Mouse (Mus musculus) forebrain, postnatal 0 days (tissue): Measurements from ENCODE around the gene Slc12a4. TPM values are rescaled to one million over a fixed set of nuclear protein-coding genes. Genes with fewer than 3 reads are reported as not detected.
A peak's percentile ranks its signal among the peaks of the same experiment; 100 is the strongest.

ENCODE experiments used
- ATAC-seq: fragments of 200-750 bp; cut with Nextera tagmentation; 2 replicates; pipeline ENCODE4 v1.8.0; 2017; ENCODE audit warnings: mild to moderate bottlenecking, moderate library complexity
- DNase-seq: peaks from one replicate; pipeline ENCODE4 v3.0.0-alpha.2; 2015
- H3K27ac ChIP-seq: fragments of 300-500 bp; sonication (generic); 2 replicates; pipeline ENCODE4 v1.5.1; 2014; ENCODE audit warnings: low read depth, mild to moderate bottlenecking, antibody characterized with exemption, low read length, moderate library complexity, mixed read lengths
- H3K27me3 ChIP-seq: fragments of 300-500 bp; sonication (generic); 2 replicates; pipeline ENCODE4 v1.6.1; 2014; ENCODE audit warnings: mild to moderate bottlenecking, low read length, mixed read lengths; ENCODE audit not compliant: insufficient read depth
- H3K36me3 ChIP-seq: fragments of 300-500 bp; sonication (generic); 2 replicates; pipeline ENCODE4 v1.6.1; 2014; ENCODE audit warnings: mild to moderate bottlenecking, moderate library complexity; ENCODE audit not compliant: insufficient read depth
- H3K4me1 ChIP-seq: fragments of 300-500 bp; sonication (generic); 2 replicates; pipeline ENCODE4 v1.6.1; 2014; ENCODE audit warnings: antibody characterized with exemption; ENCODE audit not compliant: insufficient read depth
- H3K4me2 ChIP-seq: fragments of 300-500 bp; sonication (generic); 2 replicates; pipeline ENCODE4 v1.6.1; 2014; ENCODE audit warnings: low read depth, mild to moderate bottlenecking, moderate library complexity
- H3K4me3 ChIP-seq: fragments of 300-500 bp; sonication (generic); 2 replicates; pipeline ENCODE4 v1.5.1; 2014; ENCODE audit warnings: low read depth, low read length, mixed read lengths
- H3K9ac ChIP-seq: fragments of 300-500 bp; sonication (generic); 2 replicates; pipeline ENCODE4 v1.6.1; 2014; ENCODE audit warnings: mild to moderate bottlenecking
- H3K9me3 ChIP-seq: fragments of 300-500 bp; sonication (generic); 2 replicates; pipeline ENCODE4 v1.6.1; 2016; ENCODE audit warnings: low read length
- CTCF ChIP-seq: sonication (generic); IDR thresholded peaks from 2 replicates; pipeline ENCODE4 v1.5.1; 2016; ENCODE audit warnings: antibody characterized with exemption, control low read depth, low read depth
- WGBS: fragments of 180-500 bp; shearing (Covaris S2); extraction: QIAGEN DNeasy Blood & Tissue Kit; methylation state at CpG from one replicate; pipeline ENCODE4 v1.1.7; 2014; 5-methylcytosine and 5-hydroxymethylcytosine counted together
- polyA plus RNA-seq: library from polyadenylated mRNA; unstranded; fragments of >200 nt; fragmentation: Nextera tagmentation; extraction: Ambion mirVana; gene quantifications from 2 replicates; pipeline ENCODE4 v1.2.1, GENCODE M21; 2015
- total RNA-seq: library from RNA; depleted of rRNA; stranded (reverse); fragments of >200 nt; gene quantifications from 2 replicates; pipeline ENCODE4 v1.2.3, GENCODE M21; 2014

Slc12a4 gene
- total and polyA plus RNA-seq, 2 experiments from 2014 or later: 12.1 to 12.4 TPM

GRCm38 (mm10) chr8:105935105-105935504 is 30.8 kb downstream of the Slc12a4 start:
- H3K27ac ChIP-seq: no peak overlapping the region
- no peaks in the 10 kb centered on the region for H3K27me3 ChIP-seq
- 90% methylated on average over 6 of the region's 6 CpGs for WGBS
- peaks cover 20% of the 10 kb centered on the region for H3K36me3 ChIP-seq
- H3K9ac ChIP-seq: no peak overlapping the region
- ATAC-seq (no peak), DNase-seq (no peak)
- H3K4me1 ChIP-seq: peaks cover 6% of the 10 kb centered on the region; the same call in 1 of the 2 replicates
- TF ChIP-seq CTCF: no peak
- no peaks in the 10 kb centered on the region for H3K9me3 ChIP-seq
- no peak overlapping the region for H3K4me3 ChIP-seq
- no peak overlapping the region for H3K4me2 ChIP-seq

GRCm38 (mm10) chr8:105933762-105934161 is 32.1 kb downstream of the Slc12a4 start, which contains the start of gene Ctrl:
TSS of gene Ctrl (minus strand) at chr8:105933862.
- ATAC-seq: no peak
- no peak within 1 kb of the TSS for H3K27ac ChIP-seq
- peaks cover 6% of the 10 kb centered on the region; the same call in 1 of the 2 replicates for H3K4me1 ChIP-seq
- no peak within 1 kb of the TSS for H3K4me3 ChIP-seq
- H3K27me3 ChIP-seq: no peaks in the 10 kb centered on the region
- no peak for TF ChIP-seq CTCF
- DNase-seq: no peak
- no peak within 1 kb of the TSS for H3K9ac ChIP-seq
- peaks cover 26% of the 10 kb centered on the region for H3K36me3 ChIP-seq
- 91% methylated on average over 2 of the region's 2 CpGs for WGBS
- no peaks in the 10 kb centered on the region for H3K9me3 ChIP-seq
- H3K4me2 ChIP-seq: no peak within 1 kb of the TSS

- Histone ChIP-seq H3K27ac (no peak overlapping the region), H3K36me3 (peaks cover 26% of the 10 kb centered on the region), H3K9me3 (no peaks in the 10 kb centered on the region), H3K4me2 (no peak overlapping the region), H3K4me3 (no peak overlapping the region), H3K9ac (no peak overlapping the region), H3K27me3 (no peaks in the 10 kb centered on the region), H3K4me1 (no peaks in the 10 kb centered on the region; the same call in 1 of the 2 replicates)
- no peak for ATAC-seq
- TF ChIP-seq CTCF: no peak
- 91% methylated on average over 11 of the region's 11 CpGs for WGBS
- DNase-seq: no peak
Measured at GRCm38 (mm10) chr8:105932525-105932924, 33.4 kb downstream of the Slc12a4 start.

- no peak for DNase-seq
- no peak overlapping the region for H3K27ac ChIP-seq
- 91% methylated on average over 3 of the region's 3 CpGs for WGBS
- no peak for ATAC-seq
- H3K4me3 ChIP-seq: no peak overlapping the region
- no peaks in the 10 kb centered on the region for H3K4me1 ChIP-seq
- H3K27me3 ChIP-seq: no peaks in the 10 kb centered on the region
- H3K9ac ChIP-seq: no peak overlapping the region
- no peak overlapping the region for H3K4me2 ChIP-seq
- TF ChIP-seq CTCF: no peak
- peaks cover 26% of the 10 kb centered on the region for H3K36me3 ChIP-seq
- H3K9me3 ChIP-seq: no peaks in the 10 kb centered on the region
Measured at GRCm38 (mm10) chr8:105931271-105931670, 34.6 kb downstream of the Slc12a4 start.

GRCm38 (mm10) chr8:105930602-105931001 is 35.3 kb downstream of the Slc12a4 start:
- Histone ChIP-seq H3K4me2 (no peak overlapping the region), H3K36me3 (peaks cover 30% of the 10 kb centered on the region), H3K27ac (0 out of 2 replicates have a peak overlapping the region, but pooled peaks have one; percentile 40), H3K4me3 (no peak overlapping the region), H3K27me3 (no peaks in the 10 kb centered on the region), H3K9me3 (no peaks in the 10 kb centered on the region), H3K9ac (peak overlapping the region; percentile 31; the same call in 1 of the 2 replicates), H3K4me1 (no peaks in the 10 kb centered on the region)
- ATAC-seq (peak; percentile 88), DNase-seq (peak; percentile 83)
- peak; percentile 96 for TF ChIP-seq CTCF
- WGBS: 18% methylated on average over 8 of the region's 8 CpGs

GRCm38 (mm10) chr8:105925123-105925522 is 40.8 kb downstream of the Slc12a4 start:
- TF ChIP-seq CTCF: no peak
- Histone ChIP-seq H3K27ac (no peak overlapping the region), H3K4me3 (no peak overlapping the region), H3K4me1 (no peaks in the 10 kb centered on the region), H3K27me3 (no peaks in the 10 kb centered on the region), H3K4me2 (no peak overlapping the region), H3K9ac (no peak overlapping the region), H3K36me3 (peaks cover 17% of the 10 kb centered on the region), H3K9me3 (no peaks in the 10 kb centered on the region)
- no peak for ATAC-seq
- WGBS: 72% methylated on average over 3 of the region's 3 CpGs
- no peak for DNase-seq

- Histone ChIP-seq H3K9me3 (no peaks in the 10 kb centered on the region), H3K27ac (no peak overlapping the region), H3K4me2 (no peak overlapping the region), H3K36me3 (peaks cover 19% of the 10 kb centered on the region), H3K4me3 (no peak overlapping the region), H3K9ac (no peak overlapping the region), H3K4me1 (no peaks in the 10 kb centered on the region), H3K27me3 (no peaks in the 10 kb centered on the region)
- TF ChIP-seq CTCF: no peak
- no peak for DNase-seq
- 94% methylated on average over 3 of the region's 3 CpGs for WGBS
- ATAC-seq: no peak
Measured at GRCm38 (mm10) chr8:105919390-105919789, 46.5 kb downstream of the Slc12a4 start.
